Mouse (Mus musculus): Measurements from ENCODE around the gene Gpc1. TPM values are rescaled to one million over a fixed set of nuclear protein-coding genes. Genes with fewer than 3 reads are reported as not detected.

Gpc1 gene
- polyA plus RNA-seq, 1 experiment from 2014 or later: 8.5 TPM

GRCm38 (mm10) chr1:92888901-92889655, 57.6 kb downstream of the Gpc1 start:
- Histone ChIP-seq H3K36me3 (ENCODE audit: control insufficient read depth, insufficient read depth) (no peaks in the 10 kb centered on the region), H3K4me2 (replicated peaks; ENCODE audit: low read depth) (no peak overlapping the region), H3K9me3 (ENCODE audit: control insufficient read depth) (no peaks in the 10 kb centered on the region), H3K27ac (ENCODE audit: low read depth, low read length) (no peak overlapping the region), H3K9ac (ENCODE audit: low read depth, low read length) (no peak overlapping the region), H3K4me1 (replicated peaks; ENCODE audit: control insufficient read depth, insufficient read depth, low read length) (no peaks in the 10 kb centered on the region), H3K4me3 (ENCODE audit: low read depth, low read length) (no peak overlapping the region), H3K27me3 (replicated peaks; ENCODE audit: control insufficient read depth, insufficient read depth, low read length) (no peaks in the 10 kb centered on the region)
- no peak for TF ChIP-seq CTCF (IDR thresholded peaks at IDR 0.05; ENCODE audit: low read depth)
- no peak for ATAC-seq
- WGBS: 65% methylated on average over 7 of the region's 7 CpGs

DNA sequence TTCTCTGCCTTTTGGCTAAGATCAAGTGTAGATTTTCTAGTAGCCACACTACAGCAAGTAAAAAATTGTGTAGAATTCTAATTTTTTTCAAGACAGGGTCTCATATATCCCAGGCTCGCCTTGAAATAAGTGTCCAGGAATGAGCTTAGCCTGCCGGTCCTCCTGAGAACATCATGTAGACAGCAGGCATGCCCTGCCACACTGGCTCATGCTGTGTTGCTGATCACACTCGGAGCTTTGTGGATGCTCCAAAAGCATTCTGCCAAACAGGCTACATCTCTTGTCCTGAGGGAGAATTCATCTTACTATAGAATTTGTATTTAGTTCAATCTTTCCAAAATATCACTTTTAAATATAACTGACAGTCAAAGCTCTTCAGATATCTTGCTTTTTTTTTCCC, 61.3 kb downstream of the Gpc1 start:
- Histone ChIP-seq H3K9me3 (ENCODE audit: control insufficient read depth) (no peaks in the 10 kb centered on the region), H3K36me3 (ENCODE audit: control insufficient read depth, insufficient read depth) (no peaks in the 10 kb centered on the region), H3K4me1 (replicated peaks; ENCODE audit: control insufficient read depth, insufficient read depth, low read length) (no peaks in the 10 kb centered on the region), H3K4me3 (ENCODE audit: low read depth, low read length) (no peak overlapping the region), H3K27ac (ENCODE audit: low read depth, low read length) (no peak overlapping the region), H3K9ac (ENCODE audit: low read depth, low read length) (no peak overlapping the region), H3K4me2 (replicated peaks; ENCODE audit: low read depth) (no peak overlapping the region), H3K27me3 (replicated peaks; ENCODE audit: control insufficient read depth, insufficient read depth, low read length) (no peaks in the 10 kb centered on the region)
- TF ChIP-seq CTCF (IDR thresholded peaks at IDR 0.05; ENCODE audit: low read depth): no peak
- no peak for ATAC-seq
- 66% methylated on average over 3 of the region's 3 CpGs for WGBS

DNA sequence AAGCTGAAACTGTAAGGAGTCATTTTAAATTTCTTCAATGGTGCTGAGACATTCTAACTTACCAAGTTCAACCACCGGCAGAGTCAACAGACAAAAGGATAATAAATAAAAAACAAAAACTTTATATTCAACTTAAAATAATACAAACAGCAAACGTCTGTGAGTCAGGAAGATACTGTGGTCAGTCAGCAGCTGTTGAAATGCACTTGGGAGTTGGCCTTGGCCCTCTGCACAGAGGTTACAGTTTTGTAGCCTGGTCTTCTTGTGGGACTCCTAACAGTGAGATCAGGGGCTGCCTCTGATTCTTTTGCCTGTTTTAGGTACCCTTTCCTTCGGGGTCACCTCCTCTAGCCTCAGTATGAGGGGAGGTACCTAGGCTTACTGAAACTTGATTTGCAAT, 62.5 kb downstream of the Gpc1 start:
- no peak for ATAC-seq
- no peak for TF ChIP-seq CTCF (IDR thresholded peaks at IDR 0.05; ENCODE audit: low read depth)
- WGBS: 66% methylated on average over 3 of the region's 3 CpGs
- H3K9ac ChIP-seq (ENCODE audit: low read depth, low read length): no peak overlapping the region
- H3K36me3 ChIP-seq (ENCODE audit: control insufficient read depth, insufficient read depth): no peaks in the 10 kb centered on the region
- no peaks in the 10 kb centered on the region for H3K4me1 ChIP-seq (replicated peaks; ENCODE audit: control insufficient read depth, insufficient read depth, low read length)
- H3K27ac ChIP-seq (ENCODE audit: low read depth, low read length): no peak overlapping the region
- no peak overlapping the region for H3K4me2 ChIP-seq (replicated peaks; ENCODE audit: low read depth)
- no peaks in the 10 kb centered on the region for H3K9me3 ChIP-seq (ENCODE audit: control insufficient read depth)
- no peak overlapping the region for H3K4me3 ChIP-seq (ENCODE audit: low read depth, low read length)
- H3K27me3 ChIP-seq (replicated peaks; ENCODE audit: control insufficient read depth, insufficient read depth, low read length): no peaks in the 10 kb centered on the region

GRCm38 (mm10) chr1:92895089-92895488, 63.6 kb downstream of the Gpc1 start:
- no peak for ATAC-seq

DNA sequence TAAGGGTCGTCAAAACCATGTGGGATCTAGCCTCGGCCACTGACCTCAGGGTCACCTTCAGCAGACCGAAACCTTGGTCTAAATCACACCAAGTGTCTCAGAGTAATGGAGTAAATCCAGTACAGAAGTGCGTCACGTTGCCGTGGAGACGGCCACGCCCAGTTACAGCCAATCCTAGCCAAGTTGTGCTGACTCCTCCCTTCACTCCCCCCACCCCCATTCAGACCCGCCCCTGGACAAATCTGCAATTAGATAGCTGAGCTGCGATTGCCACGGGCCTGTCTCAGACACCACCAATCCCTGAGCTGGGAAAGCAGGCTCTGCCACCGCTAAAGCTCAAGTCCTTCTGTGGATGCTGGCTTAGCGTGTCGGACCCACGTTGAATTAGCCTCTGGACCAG, 71.3 kb downstream of the Gpc1 start, which contains the start of gene Ankmy1:
Gene Ankmy1 (minus strand): TSS at position 121 of the 400 bp plus-strand sequence.
- Histone ChIP-seq H3K4me3 (ENCODE audit: low read depth, low read length) (peak within 1 kb of the TSS; percentile 18), H3K27ac (ENCODE audit: low read depth, low read length) (no peak within 1 kb of the TSS), H3K9ac (ENCODE audit: low read depth, low read length) (no peak within 1 kb of the TSS), H3K36me3 (ENCODE audit: control insufficient read depth, insufficient read depth) (no peaks in the 10 kb centered on the region), H3K9me3 (ENCODE audit: control insufficient read depth) (no peaks in the 10 kb centered on the region), H3K4me2 (replicated peaks; ENCODE audit: low read depth) (peak within 1 kb of the TSS; percentile 58), H3K4me1 (replicated peaks; ENCODE audit: control insufficient read depth, insufficient read depth, low read length) (0 out of 2 replicates have a peak, but pooled peaks cover 8% of the 10 kb centered on the region), H3K27me3 (replicated peaks; ENCODE audit: control insufficient read depth, insufficient read depth, low read length) (no peaks in the 10 kb centered on the region)
- ATAC-seq: peak; percentile 8
- under 1% methylated on average over 15 of the region's 15 CpGs for WGBS
- TF ChIP-seq CTCF (IDR thresholded peaks at IDR 0.05; ENCODE audit: low read depth): no peak

More at GRCm38 (mm10) chr1:92895089-92895488, 63.6 kb downstream of the Gpc1 start:
- H3K4me2 ChIP-seq (replicated peaks; ENCODE audit: low read depth): no peak overlapping the region
- H3K36me3 ChIP-seq (ENCODE audit: control insufficient read depth, insufficient read depth): no peaks in the 10 kb centered on the region
- no peak overlapping the region for H3K27ac ChIP-seq (ENCODE audit: low read depth, low read length)
- H3K9ac ChIP-seq (ENCODE audit: low read depth, low read length): no peak overlapping the region
- 17% methylated on average over 3 of the region's 3 CpGs for WGBS
- no peak overlapping the region for H3K4me3 ChIP-seq (ENCODE audit: low read depth, low read length)
- H3K27me3 ChIP-seq (replicated peaks; ENCODE audit: control insufficient read depth, insufficient read depth, low read length): no peaks in the 10 kb centered on the region
- peak; percentile 93 for TF ChIP-seq CTCF (IDR thresholded peaks at IDR 0.05; ENCODE audit: low read depth)
- no peaks in the 10 kb centered on the region for H3K4me1 ChIP-seq (replicated peaks; ENCODE audit: control insufficient read depth, insufficient read depth, low read length)
- no peaks in the 10 kb centered on the region for H3K9me3 ChIP-seq (ENCODE audit: control insufficient read depth)

GRCm38 (mm10) chr1:92903627-92904026, 72.2 kb downstream of the Gpc1 start:
- Histone ChIP-seq H3K36me3 (ENCODE audit: control insufficient read depth, insufficient read depth) (no peaks in the 10 kb centered on the region), H3K27me3 (replicated peaks; ENCODE audit: control insufficient read depth, insufficient read depth, low read length) (no peaks in the 10 kb centered on the region), H3K27ac (ENCODE audit: low read depth, low read length) (no peak overlapping the region), H3K4me2 (replicated peaks; ENCODE audit: low read depth) (no peak overlapping the region), H3K4me3 (ENCODE audit: low read depth, low read length) (no peak overlapping the region), H3K9me3 (ENCODE audit: control insufficient read depth) (no peaks in the 10 kb centered on the region), H3K4me1 (replicated peaks; ENCODE audit: control insufficient read depth, insufficient read depth, low read length) (0 out of 2 replicates have a peak, but pooled peaks cover 9% of the 10 kb centered on the region), H3K9ac (ENCODE audit: low read depth, low read length) (no peak overlapping the region)
- no peak for TF ChIP-seq CTCF (IDR thresholded peaks at IDR 0.05; ENCODE audit: low read depth)
- 72% methylated on average over 4 of the region's 4 CpGs for WGBS
- ATAC-seq: no peak

All from intestine, postnatal 0 days (tissue).